Mouse (Mus musculus) spleen, adult 12 weeks (tissue): Measurements from ENCODE around the gene Gm47995.

Experiments
- DNase-seq: peaks from one replicate; pipeline ENCODE4 v3.0.0; 2022; ENCODE audit warnings: low spot score

Gm47995 gene

GRCm38 (mm10) chr1:151232346-151232745 is 34.1 kb downstream of the Gm47995 start:
- no peak for DNase-seq

GRCm38 (mm10) chr1:151233756-151234155 is 35.5 kb downstream of the Gm47995 start:
- no peak for DNase-seq

- no peak for DNase-seq
Observed at GRCm38 (mm10) chr1:151235574-151235973, 37.3 kb downstream of the Gm47995 start.

- no peak for DNase-seq
Observed at GRCm38 (mm10) chr1:151236141-151236930, 38.1 kb downstream of the Gm47995 start.

GRCm38 (mm10) chr1:151237780-151238179 is 39.5 kb downstream of the Gm47995 start:
- no peak for DNase-seq

GRCm38 (mm10) chr1:151243332-151243731 is 45.1 kb downstream of the Gm47995 start:
- DNase-seq, result no peak

GRCm38 (mm10) chr1:151244013-151244412 is 45.8 kb downstream of the Gm47995 start:
- no peak for DNase-seq

- DNase-seq, result no peak
Observed at GRCm38 (mm10) chr1:151244761-151245160, 46.5 kb downstream of the Gm47995 start.

GRCm38 (mm10) chr1:151245165-151245564 is 46.9 kb downstream of the Gm47995 start:
- no peak for DNase-seq

GRCm38 (mm10) chr1:151245846-151246245 is 47.6 kb downstream of the Gm47995 start:
- no peak for DNase-seq
